Mouse (Mus musculus) cerebellum, adult 2 months (tissue): ENCODE measurements around the gene Gm38394.

Experiments
- CTCF ChIP-seq: fragments of 200-500 bp; IDR thresholded peaks from 2 replicates; pipeline ENCODE4 v1.5.1; 2011; ENCODE audit warnings: low read depth, mild to moderate bottlenecking, control low read depth, low read length, moderate library complexity, borderline replicate concordance; ENCODE audit not compliant: insufficient read depth
- POLR2A ChIP-seq: fragments of 200-500 bp; IDR thresholded peaks from 2 replicates; pipeline ENCODE4 v1.6.1; 2011; ENCODE audit warnings: low read length, control low read depth, borderline replicate concordance; ENCODE audit not compliant: insufficient read depth

DNA sequence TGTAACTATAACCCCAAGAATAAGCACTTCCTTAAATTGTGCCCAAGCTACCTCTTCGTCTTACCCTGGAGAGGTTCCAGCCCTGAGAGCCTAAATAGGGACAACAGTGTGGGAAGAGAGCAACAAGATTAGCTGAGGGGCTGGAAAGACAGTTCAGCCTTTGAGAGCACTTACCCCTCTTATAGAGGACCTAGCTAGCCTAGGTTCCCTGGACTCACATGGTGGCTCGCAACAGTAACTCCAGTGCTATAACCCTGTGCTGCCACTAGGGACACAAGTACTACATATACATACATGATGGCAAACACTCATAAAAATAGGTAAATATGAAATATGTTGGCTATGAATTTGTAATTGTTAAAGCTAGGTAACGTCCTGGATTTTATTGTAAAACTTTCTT, 47.3 kb downstream of the Gm38394 start:
- TF ChIP-seq CTCF (peak; percentile 14; the same call in 1 of the 2 replicates), POLR2A (no peak)
